In the genomic region with DNA sequence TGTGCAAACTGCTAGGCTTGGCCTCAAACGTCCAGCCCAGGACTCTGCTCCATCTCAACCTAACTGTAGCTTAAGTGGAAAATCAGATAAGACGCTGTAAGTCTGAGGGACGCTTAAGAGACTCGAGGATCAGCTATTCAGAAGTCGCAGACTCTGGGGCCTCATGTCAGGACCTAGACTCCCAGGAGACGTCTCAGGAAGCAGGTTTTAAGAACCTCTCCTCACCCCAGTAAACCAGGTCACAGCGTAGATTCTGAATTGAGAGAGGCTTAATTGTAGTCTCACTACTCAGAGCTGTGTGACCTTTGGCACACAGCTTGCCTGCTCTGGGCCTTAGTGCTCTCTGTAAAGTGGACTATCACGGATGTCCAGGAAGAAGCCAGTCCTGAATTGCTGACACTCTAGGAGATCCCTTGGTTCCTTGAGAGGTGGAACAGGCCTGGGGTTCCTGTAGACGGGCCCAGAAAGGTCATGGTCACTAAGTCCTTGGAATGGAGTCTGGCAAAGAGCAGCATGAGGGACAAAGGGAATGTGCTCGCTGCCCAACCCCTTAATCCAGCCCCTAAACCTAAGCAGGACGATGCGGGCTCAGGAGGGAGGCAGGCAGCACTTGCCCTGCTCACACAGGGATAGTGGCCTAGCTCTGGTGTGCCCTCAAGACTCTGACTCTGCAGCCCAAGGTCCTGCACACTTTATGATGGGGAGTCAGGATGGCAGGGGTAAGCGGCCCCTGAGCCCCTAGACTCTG, we compare ENCODE assay signal across 10 mouse cellular contexts. TPM values are rescaled to one million over a fixed set of nuclear protein-coding genes. Genes with fewer than 3 reads are reported as not detected.
DNase-seq lines count a peak whose midpoint lies in the region; ATAC-seq and TF ChIP-seq lines count a peak whose summit lies in the region.
"Had no signal": no experiment of that assay in that cellular context is flagged by ENCODE, and none has a peak within 500 bp of the region (broad histone marks: within the 10 kb centered on the region; RNA-seq: fewer than 3 reads in every experiment).

No protein-coding gene starts in this region.

- TF ChIP-seq EP300 in heart, adult 2 months (IDR thresholded peaks at IDR 0.05; ENCODE audit: insufficient read depth, low read depth, low read length): no peak

- H3K27me3 ChIP-seq in erythroblast, embryonic 14.5 days (ENCODE audit: control insufficient read depth): no peaks in the 10 kb centered on the region
- no peaks in the 10 kb centered on the region; the same call in 1 of the 2 replicates for H3K27me3 ChIP-seq in liver, embryonic 12.5 days (replicated peaks)
- no peaks in the 10 kb centered on the region for H3K27me3 ChIP-seq in embryonic facial prominence, embryonic 15.5 days
- no peaks in the 10 kb centered on the region for H3K27me3 ChIP-seq in myocyte (ENCODE audit: control insufficient read depth, insufficient read depth, insufficient read length)
- no peaks in the 10 kb centered on the region for H3K27me3 ChIP-seq in heart, adult 2 months (ENCODE audit: control insufficient read depth, insufficient read depth, low read length)

- peak overlapping the region; percentile 61 for H3K4me2 ChIP-seq in liver, embryonic 12.5 days
- H3K4me2 ChIP-seq in embryonic facial prominence, embryonic 15.5 days (replicated peaks): no peak overlapping the region
- peak overlapping the region; percentile 13 for H3K4me2 ChIP-seq in myocyte (ENCODE audit: low read depth)
- H3K4me2 ChIP-seq: midbrain, embryonic 12.5 days had no signal

- peak overlapping the region; percentile 64 for H3K9ac ChIP-seq in liver, embryonic 12.5 days
- H3K9ac ChIP-seq in embryonic facial prominence, embryonic 15.5 days: no peak overlapping the region
- H3K9ac ChIP-seq in heart, adult 2 months (ENCODE audit: low read depth, low read length): no peak overlapping the region
- H3K9ac ChIP-seq: midbrain, embryonic 12.5 days had no signal

- H3K79me2 ChIP-seq in myocyte (ENCODE audit: control insufficient read depth, insufficient read depth): peaks cover 85% of the 10 kb centered on the region
- 0 out of 2 replicates have a peak, but pooled peaks cover 1% of the 10 kb centered on the region for H3K79me2 ChIP-seq in heart, adult 2 months (replicated peaks; ENCODE audit: control insufficient read depth, insufficient read depth, low read length)

- peaks cover 92% of the 10 kb centered on the region for H3K4me1 ChIP-seq in erythroblast, embryonic 14.5 days (ENCODE audit: control insufficient read depth)
- peaks cover 90% of the 10 kb centered on the region for H3K4me1 ChIP-seq in liver, embryonic 12.5 days
- peaks cover 51% of the 10 kb centered on the region for H3K4me1 ChIP-seq in embryonic facial prominence, embryonic 15.5 days
- H3K4me1 ChIP-seq in heart, adult 2 months (ENCODE audit: control insufficient read depth, insufficient read depth, low read length): no peaks in the 10 kb centered on the region
- H3K4me1 ChIP-seq: midbrain, embryonic 12.5 days had no signal

- H3K9me3 ChIP-seq in erythroblast, embryonic 14.5 days (ENCODE audit: control insufficient read depth, low read length): no peaks in the 10 kb centered on the region
- H3K9me3 ChIP-seq in liver, embryonic 12.5 days (replicated peaks): no peaks in the 10 kb centered on the region
- no peaks in the 10 kb centered on the region for H3K9me3 ChIP-seq in embryonic facial prominence, embryonic 15.5 days (replicated peaks)
- H3K9me3 ChIP-seq: midbrain, embryonic 12.5 days had no signal

- WGBS in liver, embryonic 12.5 days (ENCODE audit: insufficient replicate concordance): 53% methylated on average over 13 of the region's 13 CpGs
- WGBS in embryonic facial prominence, embryonic 15.5 days: 59% methylated on average over 13 of the region's 13 CpGs
- WGBS in heart, adult 2 months: 80% methylated on average over 13 of the region's 13 CpGs

- TF ChIP-seq POLR2A in myocyte (IDR thresholded peaks at IDR 0.05; ENCODE audit: insufficient read length, low read depth): no peak
- no peak for TF ChIP-seq POLR2A in heart, adult 2 months (IDR thresholded peaks at IDR 0.05; ENCODE audit: insufficient read depth, low read depth, low read length)

- no peak for ATAC-seq in erythroblast, adult 5-6 weeks (replicated peaks; ENCODE audit: low FRiP score, poor library complexity, severe bottlenecking)
- ATAC-seq in liver, embryonic 12.5 days: no peak
- no peak for ATAC-seq in embryonic facial prominence, embryonic 15.5 days (ENCODE audit: insufficient number of reproducible peaks, low FRiP score, low TSS enrichment, low read depth)

- H3K36me3 ChIP-seq in erythroblast, embryonic 14.5 days (ENCODE audit: control insufficient read depth): peaks cover 100% of the 10 kb centered on the region
- H3K36me3 ChIP-seq in liver, embryonic 12.5 days: peaks cover 17% of the 10 kb centered on the region; the same call in 1 of the 2 replicates
- H3K36me3 ChIP-seq in embryonic facial prominence, embryonic 15.5 days: no peaks in the 10 kb centered on the region
- peaks cover 21% of the 10 kb centered on the region for H3K36me3 ChIP-seq in myocyte (ENCODE audit: control insufficient read depth, insufficient read depth)
- no peaks in the 10 kb centered on the region for H3K36me3 ChIP-seq in heart, adult 2 months (ENCODE audit: control insufficient read depth, insufficient read depth, low read length)
- H3K36me3 ChIP-seq: midbrain, embryonic 12.5 days had no signal

- no peak for DNase-seq in liver
- no peak for DNase-seq in cerebellum, postnatal 36 days
- DNase-seq in heart, adult 2 months: no peak
- DNase-seq: lung, postnatal 14 days had no signal

- peak overlapping the region; percentile 53 for H3K4me3 ChIP-seq in erythroblast, embryonic 14.5 days (replicated peaks)
- no peak overlapping the region for H3K4me3 ChIP-seq in liver, embryonic 12.5 days
- H3K4me3 ChIP-seq in embryonic facial prominence, embryonic 15.5 days (replicated peaks): no peak overlapping the region
- H3K4me3 ChIP-seq in myocyte: no peak overlapping the region
- no peak overlapping the region for H3K4me3 ChIP-seq in heart, adult 2 months
- H3K4me3 ChIP-seq: midbrain, embryonic 12.5 days had no signal

- intact Hi-C loops in heart, adult 2 months (cut with DNase I): no loop called here

- H3K27ac ChIP-seq in liver, embryonic 12.5 days: peak overlapping the region; percentile 92
- H3K27ac ChIP-seq in embryonic facial prominence, embryonic 15.5 days (replicated peaks): peak overlapping the region; percentile 34; the same call in 1 of the 2 replicates
- no peak overlapping the region for H3K27ac ChIP-seq in heart, adult 2 months
- H3K27ac ChIP-seq: midbrain, embryonic 12.5 days had no signal

- no peak for TF ChIP-seq CTCF in heart, adult 2 months (IDR thresholded peaks at IDR 0.05)

- H3ac ChIP-seq in myocyte (ENCODE audit: control insufficient read depth, insufficient read length): no peak overlapping the region

TF ChIP-seq in myocyte, 11 proteins besides CTCF, POLR2A, EP300 and RAD21:
- TF ChIP-seq REST (IDR thresholded peaks at IDR 0.05; ENCODE audit: insufficient read depth, insufficient read length): no peak
- TF ChIP-seq TCF12 (IDR thresholded peaks at IDR 0.05; ENCODE audit: insufficient read depth, poor library complexity, severe bottlenecking): no peak
- no peak for TF ChIP-seq SRF (IDR thresholded peaks at IDR 0.05; ENCODE audit: control insufficient read depth, insufficient read length, low read depth)
- no peak for TF ChIP-seq MAX (IDR thresholded peaks at IDR 0.05; ENCODE audit: low read depth)
- TF ChIP-seq E2F4 (IDR thresholded peaks at IDR 0.05; ENCODE audit: insufficient read depth): no peak
- TF ChIP-seq POLR2AphosphoS2 (IDR thresholded peaks at IDR 0.05; ENCODE audit: insufficient read length, low read depth): no peak
- TF ChIP-seq MYOD1 (IDR thresholded peaks at IDR 0.05; ENCODE audit: control insufficient read depth in 1 of 3, insufficient read length in 2 of 3, low read depth in 2 of 3): no peak

RNA-seq across cellular contexts. Expression of a gene that starts 16.2 kb away (rescaled TPM):
- polyA plus RNA-seq in erythroblast, embryonic 14.5 days (2012): 37.0 and 42.7 TPM in 2 replicates
- total RNA-seq in erythroblast, adult 5-6 weeks (2015; ENCODE audit: low replicate concordance): 99.9 and 150 TPM in 2 replicates
- 145 and 158 TPM in 2 replicates for total RNA-seq in erythroblast, adult 5-6 weeks (2017; ENCODE audit: low replicate concordance)
- polyA plus RNA-seq in liver, embryonic 12.5 days (2016; fragmentation: Nextera tagmentation; extraction: Ambion mirVana): 46.2 and 49.4 TPM in 2 replicates
- polyA plus RNA-seq in embryonic facial prominence, embryonic 15.5 days (2015; fragmentation: Nextera tagmentation; extraction: Ambion mirVana): 84.0 and 86.6 TPM in 2 replicates
- 411 TPM for polyA plus RNA-seq in myocyte (2012; fragmentation: generic; extraction: Trizol)
- 10 to 100 TPM; 15.2 to 18.7 TPM for total RNA-seq in heart, adult 2 months (2021)
- 28.1 and 31.6 TPM in 2 replicates for polyA plus RNA-seq in heart, adult 2 months (2012; rRNA removed)
